10 mouse cellular contexts compared by ENCODE assay signal in the genomic region with DNA sequence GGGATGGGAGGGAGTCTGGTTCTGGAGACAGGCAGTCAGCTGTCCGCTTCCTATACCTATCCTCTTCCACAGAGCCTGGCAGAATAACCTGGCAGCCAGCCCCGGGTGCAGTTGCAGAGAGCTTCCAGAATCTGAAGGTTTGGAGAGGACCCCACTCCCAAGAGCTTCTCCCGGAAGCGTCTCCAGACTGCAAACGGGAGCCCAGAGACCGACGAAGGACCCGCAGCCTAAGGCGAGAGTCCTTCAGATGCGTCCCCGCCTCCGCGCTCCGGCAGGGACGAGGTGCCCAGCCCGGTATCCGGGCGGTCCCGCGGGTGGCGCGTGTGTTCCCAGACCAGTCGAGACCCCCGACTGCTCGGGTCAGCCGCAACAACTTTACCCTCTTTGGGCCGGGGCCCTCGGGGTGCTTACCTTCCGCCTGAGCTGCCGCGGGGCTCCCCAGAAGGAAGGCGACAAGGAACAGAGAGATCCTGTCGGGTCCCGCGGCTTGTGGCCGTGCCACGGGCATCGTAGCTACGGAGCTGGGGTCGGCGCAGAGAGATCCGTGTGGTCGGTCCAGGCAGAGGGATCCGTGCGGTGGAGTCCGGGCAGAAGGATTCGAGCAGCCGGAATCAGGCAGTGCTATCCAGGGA. TPM values are rescaled to one million over a fixed set of nuclear protein-coding genes. Genes with fewer than 3 reads are reported as not detected.
A peak's percentile ranks its signal among the peaks of the same experiment; 100 is the strongest.
DNase-seq lines count a peak whose midpoint lies in the region; ATAC-seq and TF ChIP-seq lines count a peak whose summit lies in the region.
"Had no signal": no experiment of that assay in that cellular context is flagged by ENCODE, and none has a peak within 500 bp of the region (broad histone marks: within the 10 kb centered on the region; RNA-seq: fewer than 3 reads in every experiment).

No protein-coding gene starts in this region.

- no peaks in the 10 kb centered on the region for H3K4me1 ChIP-seq in lung, postnatal 0 days (ENCODE audit: insufficient read depth, low read depth, low read length)
- H3K4me1 ChIP-seq in intestine, postnatal 0 days (replicated peaks; ENCODE audit: control insufficient read depth, insufficient read depth, low read length): no peaks in the 10 kb centered on the region
- H3K4me1 ChIP-seq in neural tube, embryonic 14.5 days (ENCODE audit: control insufficient read depth, insufficient read depth, low read length): peaks cover 17% of the 10 kb centered on the region
- H3K4me1 ChIP-seq: megakaryocyte, embryonic 14.5 days had no signal

- H3K4me3 ChIP-seq in lung, postnatal 0 days (ENCODE audit: low read depth, low read length): 0 out of 2 replicates have a peak overlapping the region, but pooled peaks have one; percentile 14
- peak overlapping the region; percentile 27 for H3K4me3 ChIP-seq in intestine, postnatal 0 days (ENCODE audit: low read depth, low read length)
- peak overlapping the region; percentile 77 for H3K4me3 ChIP-seq in neural tube, embryonic 14.5 days (ENCODE audit: low read depth, low read length)
- H3K4me3 ChIP-seq: megakaryocyte, embryonic 14.5 days had no signal

- 2% methylated on average over 48 of the region's 48 CpGs for WGBS in lung, postnatal 0 days
- WGBS in intestine, postnatal 0 days: 1% methylated on average over 48 of the region's 48 CpGs
- WGBS in neural tube, embryonic 14.5 days: under 1% methylated on average over 47 of the region's 48 CpGs

- H3K4me2 ChIP-seq in lung, postnatal 0 days (replicated peaks; ENCODE audit: low read depth, low read length): peak overlapping the region; percentile 39
- H3K4me2 ChIP-seq in intestine, postnatal 0 days (replicated peaks; ENCODE audit: low read depth): peak overlapping the region; percentile 56
- H3K4me2 ChIP-seq in neural tube, embryonic 14.5 days (ENCODE audit: low read depth, low read length): peak overlapping the region; percentile 88

- peaks cover 41% of the 10 kb centered on the region for H3K27me3 ChIP-seq in lung, postnatal 0 days (replicated peaks; ENCODE audit: insufficient read depth, low read length)
- H3K27me3 ChIP-seq in intestine, postnatal 0 days (replicated peaks; ENCODE audit: control insufficient read depth, insufficient read depth, low read length): peaks cover 44% of the 10 kb centered on the region
- no peaks in the 10 kb centered on the region for H3K27me3 ChIP-seq in neural tube, embryonic 14.5 days (ENCODE audit: control insufficient read depth, insufficient read depth, low read length)

- TF ChIP-seq CTCF in lung, postnatal 0 days (IDR thresholded peaks at IDR 0.05): no peak
- no peak for TF ChIP-seq CTCF in intestine, postnatal 0 days (IDR thresholded peaks at IDR 0.05; ENCODE audit: low read depth)

- no peak for TF ChIP-seq EP300 in lung, postnatal 0 days (IDR thresholded peaks at IDR 0.05)

- peak; percentile 18; the same call in 1 of the 2 replicates for ATAC-seq in frontal cortex, adult (ENCODE audit: low TSS enrichment)
- no peak for ATAC-seq in lung, postnatal 0 days
- ATAC-seq in intestine, postnatal 0 days: no peak
- ATAC-seq in neural tube, embryonic 14.5 days (ENCODE audit: low read depth): peak; percentile 42

- no peak for DNase-seq in frontal cortex, adult 2 months (ENCODE audit: extremely low spot score in 1 of 2, low spot score in 1 of 2)
- DNase-seq in lung, postnatal 0 days (ENCODE audit: low spot score): no peak
- no peak for DNase-seq in lung, postnatal 25 days (ENCODE audit: low spot score)
- DNase-seq in urinary bladder, postnatal 10 days (ENCODE audit: low spot score): no peak
- DNase-seq in urinary bladder, postnatal 4 days (ENCODE audit: low spot score in 2 of 2): no peak

- no peaks in the 10 kb centered on the region for H3K36me3 ChIP-seq in lung, postnatal 0 days (ENCODE audit: insufficient read depth, low read length)
- H3K36me3 ChIP-seq in intestine, postnatal 0 days (ENCODE audit: control insufficient read depth, insufficient read depth): no peaks in the 10 kb centered on the region
- no peaks in the 10 kb centered on the region for H3K36me3 ChIP-seq in neural tube, embryonic 14.5 days (ENCODE audit: control insufficient read depth, insufficient read depth, low read length)

- no peaks in the 10 kb centered on the region for H3K9me3 ChIP-seq in lung, postnatal 0 days (ENCODE audit: low read length)
- no peaks in the 10 kb centered on the region for H3K9me3 ChIP-seq in intestine, postnatal 0 days (ENCODE audit: control insufficient read depth)
- H3K9me3 ChIP-seq in neural tube, embryonic 14.5 days (ENCODE audit: control insufficient read depth, low read length): no peaks in the 10 kb centered on the region

- no peak overlapping the region for H3K27ac ChIP-seq in lung, postnatal 0 days (ENCODE audit: low read length)
- no peak overlapping the region for H3K27ac ChIP-seq in intestine, postnatal 0 days (ENCODE audit: low read depth, low read length)
- peak overlapping the region; percentile 74; the same call in 1 of the 2 replicates for H3K27ac ChIP-seq in neural tube, embryonic 14.5 days (ENCODE audit: low read depth, low read length)

- H3K9ac ChIP-seq in lung, postnatal 0 days (replicated peaks; ENCODE audit: low read depth): no peak overlapping the region
- H3K9ac ChIP-seq in intestine, postnatal 0 days (ENCODE audit: low read depth, low read length): no peak overlapping the region
- H3K9ac ChIP-seq in neural tube, embryonic 14.5 days (replicated peaks; ENCODE audit: low read depth, low read length): peak overlapping the region; percentile 82

RNA-seq across cellular contexts. Expression of a gene that starts 0.5 kb away (rescaled TPM):
- 82.2 and 82.5 TPM in 2 replicates for polyA plus RNA-seq in frontal cortex, adult 2 months (2012; rRNA removed)
- polyA plus RNA-seq in lung, postnatal 0 days (2015; fragmentation: Nextera tagmentation; extraction: Ambion mirVana): 0.11 and 0.13 TPM in 2 replicates
- 0.55 and 0.63 TPM in 2 replicates for polyA plus RNA-seq in intestine, postnatal 0 days (2015; fragmentation: Nextera tagmentation; extraction: Ambion mirVana)
- polyA plus RNA-seq in neural tube, embryonic 14.5 days (2014; fragmentation: Nextera tagmentation; extraction: Ambion mirVana): 27.6 and 30.4 TPM in 2 replicates
- polyA plus RNA-seq: C2C12 had no signal

Comparison
In these comparisons a context has a peak if more than half of its experiments do, and no peak if none do; other contexts are left out.
1. ATAC-seq: peak in frontal cortex, adult (single experiment) and neural tube, embryonic 14.5 days (single experiment); none in lung, postnatal 0 days (single experiment) and intestine, postnatal 0 days (single experiment).
2. H3K4me3 ChIP-seq: peak in every context shown above with its lines; median percentile 77 in neural tube, embryonic 14.5 days; 27 in intestine, postnatal 0 days; 14 in lung, postnatal 0 days.
3. RNA of a gene that starts 0.5 kb away (polyA plus RNA-seq): 82.2 to 82.5 TPM in frontal cortex, adult 2 months and 27.6 to 30.4 TPM in neural tube, embryonic 14.5 days; 0.55 to 0.63 TPM in intestine, postnatal 0 days and 0.11 to 0.13 TPM in lung, postnatal 0 days; every median in the first group is over 10 times any median in the second.
4. Peak in every context shown above with its lines, with median percentiles within 50 percentile points of each other: H3K4me2 ChIP-seq.